Mouse (Mus musculus) liver, adult 2 months (tissue): ENCODE data around the gene Creb3l2.

Source experiments
- CTCF ChIP-seq: fragments of 200-500 bp; IDR thresholded peaks from 2 replicates; pipeline ENCODE4 v1.5.1; 2011; ENCODE audit warnings: low read depth, low read length, control low read depth
- POLR2A ChIP-seq: fragments of 200-500 bp; IDR thresholded peaks from 2 replicates; pipeline ENCODE4 v1.6.1; 2011; ENCODE audit warnings: low read length, control low read depth; ENCODE audit not compliant: insufficient read depth; ENCODE audit errors: extremely low read depth

GRCm38 (mm10) chr6:37328671-37329070 is 113.3 kb downstream of the Creb3l2 start:
- no peak for TF ChIP-seq POLR2A
- no peak for TF ChIP-seq CTCF
